Mouse (Mus musculus) liver, adult 2 months (tissue): Measurements from ENCODE around the gene Qrfp.

Experiments used
- CTCF ChIP-seq: fragments of 200-500 bp; IDR thresholded peaks from 2 replicates; pipeline ENCODE4 v1.5.1; 2011; ENCODE audit warnings: low read depth, low read length, control low read depth
- POLR2A ChIP-seq: fragments of 200-500 bp; IDR thresholded peaks from 2 replicates; pipeline ENCODE4 v1.6.1; 2011; ENCODE audit warnings: low read length, control low read depth; ENCODE audit not compliant: insufficient read depth; ENCODE audit errors: extremely low read depth

GRCm38 (mm10) chr2:31823933-31824730 is 13.8 kb upstream of the Qrfp start:
- peak; percentile 70 for TF ChIP-seq CTCF
- no peak for TF ChIP-seq POLR2A
